Mouse (Mus musculus) myocyte (in vitro differentiated cells): ENCODE data around the gene Fcgr4. TPM values are rescaled to one million over a fixed set of nuclear protein-coding genes. Genes with fewer than 3 reads are reported as not detected.
"Not testable (repeated sequence)": the region's sequence is repeated elsewhere in the genome, so short reads cannot be mapped to it uniquely, and the experiment has no call there.

Source experiments
- H3K27me3 ChIP-seq: one replicate; pipeline ENCODE4 v1.6.1; 2011; ENCODE audit not compliant: control insufficient read depth, insufficient read depth, insufficient read length
- H3K36me3 ChIP-seq: one replicate; pipeline ENCODE4 v1.6.1; 2011; ENCODE audit not compliant: control insufficient read depth, insufficient read depth
- H3K4me2 ChIP-seq: one replicate; pipeline ENCODE4 v1.6.1; 2011; ENCODE audit warnings: low read depth, control low read depth
- H3K4me3 ChIP-seq: one replicate; pipeline ENCODE4 v1.5.1; 2011; ENCODE audit warnings: mild to moderate bottlenecking, control low read depth, moderate library complexity
- H3K79me2 ChIP-seq: one replicate; pipeline ENCODE4 v1.6.1; 2011; ENCODE audit not compliant: control insufficient read depth, insufficient read depth
- H3ac ChIP-seq: one replicate; pipeline ENCODE4 v1.6.1; 2011; ENCODE audit not compliant: control insufficient read depth, insufficient read length
- CEBPB ChIP-seq: IDR thresholded peaks from 2 replicates; pipeline ENCODE4 v1.6.1; 2011; ENCODE audit warnings: mild to moderate bottlenecking, moderate library complexity; ENCODE audit not compliant: poor library complexity, insufficient read depth, severe bottlenecking
- E2F4 ChIP-seq: IDR thresholded peaks from one replicate; pipeline ENCODE4 v1.6.1; 2011; ENCODE audit warnings: mild to moderate bottlenecking, control low read depth, moderate library complexity; ENCODE audit not compliant: insufficient read depth
- MAX ChIP-seq: IDR thresholded peaks from one replicate; pipeline ENCODE4 v1.6.1; 2011; ENCODE audit warnings: low read depth, mild to moderate bottlenecking, control low read depth
- MYOD1 ChIP-seq, 3 experiments: IDR thresholded peaks; one replicate each; pipeline ENCODE4 v1.6.1; 2011; ENCODE audit warnings: control low read depth in 2 of 3, low read depth in 2 of 3, mild to moderate bottlenecking in 2 of 3, moderate library complexity in 1 of 3; ENCODE audit not compliant: insufficient read length in 2 of 3, control insufficient read depth in 1 of 3
- MYOG ChIP-seq, 3 experiments: IDR thresholded peaks; one replicate each; pipeline ENCODE4 v1.6.1; 2011; ENCODE audit warnings: control low read depth in 2 of 3, low read depth in 2 of 3, mild to moderate bottlenecking in 2 of 3; ENCODE audit not compliant: insufficient read length in 2 of 3, control insufficient read depth in 1 of 3, insufficient read depth in 1 of 3
- POLR2A ChIP-seq: IDR thresholded peaks from one replicate; pipeline ENCODE4 v1.6.1; 2011; ENCODE audit warnings: low read depth, mild to moderate bottlenecking, control low read depth, moderate library complexity; ENCODE audit not compliant: insufficient read length
- POLR2AphosphoS2 ChIP-seq: IDR thresholded peaks from one replicate; pipeline ENCODE4 v1.6.1; 2011; ENCODE audit warnings: low read depth, control low read depth; ENCODE audit not compliant: insufficient read length
- REST ChIP-seq: IDR thresholded peaks from one replicate; pipeline ENCODE4 v1.6.1; 2011; ENCODE audit warnings: mild to moderate bottlenecking, control low read depth, moderate library complexity; ENCODE audit not compliant: insufficient read depth, insufficient read length
- SRF ChIP-seq: IDR thresholded peaks from one replicate; pipeline ENCODE4 v1.6.1; 2011; ENCODE audit warnings: low read depth; ENCODE audit not compliant: control insufficient read depth, insufficient read length
- TCF12 ChIP-seq: IDR thresholded peaks from one replicate; pipeline ENCODE4 v1.6.1; 2011; ENCODE audit warnings: mild to moderate bottlenecking, control low read depth; ENCODE audit not compliant: poor library complexity, insufficient read depth, severe bottlenecking
- TCF3 ChIP-seq: IDR thresholded peaks from one replicate; pipeline ENCODE4 v1.6.1; 2011; ENCODE audit warnings: low read depth, control low read depth; ENCODE audit not compliant: insufficient read length
- USF1 ChIP-seq: IDR thresholded peaks from one replicate; pipeline ENCODE4 v1.6.1; 2011; ENCODE audit warnings: low read depth, mild to moderate bottlenecking, control low read depth, moderate library complexity
- polyA plus RNA-seq: library from polyadenylated mRNA; unstranded; fragments of >200 nt; fragmentation: generic; extraction: Trizol; gene quantifications from one replicate; pipeline ENCODE4 v1.2.1, GENCODE M21; 2012; ENCODE audit warnings: missing spikeins

Fcgr4 gene
- polyA plus RNA-seq, 1 experiment: 2.1 TPM

- Histone ChIP-seq H3ac (no peak overlapping the region), H3K36me3 (no peaks in the 10 kb centered on the region), H3K79me2 (no peaks in the 10 kb centered on the region), H3K4me2 (no peak overlapping the region), H3K4me3 (no peak overlapping the region), H3K27me3 (no peaks in the 10 kb centered on the region)
- no peak for TF ChIP-seq E2F4
These were observed 43.0 kb upstream of the Fcgr4 start for GRCm38 (mm10) chr1:170975751-170976161.

GRCm38 (mm10) chr1:170976447-170976846, 42.3 kb upstream of the Fcgr4 start, which contains the start of gene Fcgr2b:
TSS of gene Fcgr2b (minus strand) at chr1:170976547.
- Histone ChIP-seq H3K27me3 (no peaks in the 10 kb centered on the region), H3K36me3 (no peaks in the 10 kb centered on the region), H3K4me2 (no peak within 1 kb of the TSS), H3ac (no peak within 1 kb of the TSS), H3K4me3 (no peak within 1 kb of the TSS), H3K79me2 (no peaks in the 10 kb centered on the region)
- TF ChIP-seq TCF12 (no peak), USF1 (no peak)

DNA sequence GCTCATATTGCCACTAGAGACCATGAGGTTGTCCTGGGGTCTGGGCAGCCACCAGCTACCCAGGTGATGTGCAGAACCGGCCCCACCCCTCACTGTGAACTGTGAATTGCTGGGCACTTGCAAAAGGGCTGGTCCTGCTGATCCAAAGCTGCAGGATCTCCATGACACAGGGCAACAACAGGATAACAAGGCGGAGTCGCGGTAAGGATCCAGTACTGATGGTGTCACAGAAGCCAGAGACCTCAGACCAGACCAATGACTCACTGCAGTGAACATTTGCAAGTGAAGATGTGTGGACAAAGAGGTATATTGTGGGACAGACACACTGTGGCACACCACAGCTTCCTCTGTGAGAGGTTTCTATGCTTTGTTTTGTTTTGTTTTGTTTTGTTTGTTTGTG, 40.1 kb upstream of the Fcgr4 start:
- H3ac ChIP-seq: no peak overlapping the region
- H3K27me3 ChIP-seq: no peaks in the 10 kb centered on the region
- peak overlapping the region; percentile 6 for H3K4me2 ChIP-seq
- TF ChIP-seq MAX (no peak), CEBPB (no peak), MYOG (IDR thresholded peaks at IDR 0.05; ENCODE audit: control insufficient read depth in 1 of 3, insufficient read depth in 1 of 3, insufficient read length in 2 of 3, low read depth in 2 of 3) (no peak), SRF (no peak), POLR2A (no peak), TCF12 (no peak)
- no peaks in the 10 kb centered on the region for H3K36me3 ChIP-seq
- H3K4me3 ChIP-seq: no peak overlapping the region
- no peaks in the 10 kb centered on the region for H3K79me2 ChIP-seq

DNA sequence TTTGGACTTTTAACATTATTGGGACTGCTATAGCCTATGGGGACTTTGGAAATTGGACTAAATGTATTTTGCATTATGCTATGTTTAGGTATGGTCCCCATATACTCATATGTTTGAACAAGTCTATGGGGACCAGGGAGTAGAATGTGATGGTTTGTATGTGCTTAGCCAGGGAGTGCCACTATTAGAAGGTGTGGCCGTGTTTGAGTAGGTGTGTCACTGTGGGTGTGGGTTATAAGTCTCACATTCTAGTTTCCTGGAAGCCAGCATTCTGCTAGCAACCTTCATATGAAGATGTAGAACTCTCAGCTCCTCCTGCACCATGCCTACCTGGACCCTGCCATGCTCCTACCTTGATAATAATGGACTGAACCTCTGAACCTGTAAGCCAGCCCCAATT, 37.0 kb upstream of the Fcgr4 start:
- H3K4me3 ChIP-seq, H3K36me3 ChIP-seq, H3K4me2 ChIP-seq, H3ac ChIP-seq, H3K27me3 ChIP-seq, H3K79me2 ChIP-seq: not testable (repeated sequence)

DNA sequence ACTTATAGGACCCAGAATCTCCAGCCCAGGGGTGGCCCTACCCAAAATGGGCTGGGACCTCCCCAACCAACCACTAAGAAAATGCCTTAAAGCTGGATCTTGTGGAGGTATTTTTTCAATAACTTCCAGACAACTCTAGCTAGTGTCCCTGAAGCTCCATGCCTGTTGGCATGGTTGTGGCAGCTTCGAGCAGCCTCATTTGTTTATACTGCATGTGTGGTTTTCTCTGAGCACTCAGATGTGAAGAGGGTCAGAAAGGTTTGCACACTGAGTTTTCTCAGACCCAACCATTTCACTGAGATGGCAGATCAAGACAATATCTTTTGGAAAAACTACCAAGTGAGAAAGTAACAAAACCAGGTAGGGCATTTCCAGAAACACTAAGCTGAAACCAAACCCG, 36.4 kb upstream of the Fcgr4 start:
- no peaks in the 10 kb centered on the region for H3K36me3 ChIP-seq
- no peak overlapping the region for H3K4me2 ChIP-seq
- H3ac ChIP-seq: no peak overlapping the region
- no peaks in the 10 kb centered on the region for H3K27me3 ChIP-seq
- H3K79me2 ChIP-seq: no peaks in the 10 kb centered on the region
- no peak for TF ChIP-seq MYOD1 (IDR thresholded peaks at IDR 0.05; ENCODE audit: control insufficient read depth in 1 of 3, insufficient read length in 2 of 3, low read depth in 2 of 3)
- H3K4me3 ChIP-seq: no peak overlapping the region

DNA sequence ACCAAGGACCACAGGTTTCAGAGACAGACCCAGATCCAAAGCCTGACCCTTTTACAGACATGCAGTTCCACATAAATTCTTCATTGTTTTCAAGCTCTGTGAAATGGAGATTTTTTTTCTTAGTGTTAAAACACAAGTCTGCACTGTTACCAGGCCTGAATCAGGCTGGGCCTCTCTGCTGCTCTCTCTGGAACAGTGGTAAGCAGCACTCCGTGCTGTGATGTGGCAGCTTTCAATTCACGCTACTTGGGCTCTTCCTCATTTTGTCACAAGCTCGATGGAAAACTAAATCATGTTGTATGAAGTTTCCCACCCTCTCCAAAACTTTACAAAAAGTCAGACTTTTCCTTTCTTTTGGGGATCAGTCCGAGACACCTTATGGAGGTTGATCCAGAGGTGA, 35.7 kb upstream of the Fcgr4 start:
- Histone ChIP-seq H3K4me2 (no peak overlapping the region), H3K36me3 (no peaks in the 10 kb centered on the region), H3K27me3 (no peaks in the 10 kb centered on the region), H3ac (no peak overlapping the region), H3K79me2 (no peaks in the 10 kb centered on the region), H3K4me3 (no peak overlapping the region)
- TF ChIP-seq POLR2A (no peak), POLR2AphosphoS2 (no peak), MYOD1 (IDR thresholded peaks at IDR 0.05; ENCODE audit: control insufficient read depth in 1 of 3, insufficient read length in 2 of 3, low read depth in 2 of 3) (no peak), USF1 (no peak), MYOG (IDR thresholded peaks at IDR 0.05; ENCODE audit: control insufficient read depth in 1 of 3, insufficient read depth in 1 of 3, insufficient read length in 2 of 3, low read depth in 2 of 3) (no peak), E2F4 (no peak), TCF3 (no peak), REST (no peak), CEBPB (no peak), SRF (no peak), TCF12 (no peak), MAX (no peak)

- H3ac ChIP-seq: no peak overlapping the region
- TF ChIP-seq POLR2AphosphoS2: no peak
These were observed 33.6 kb upstream of the Fcgr4 start for GRCm38 (mm10) chr1:170985092-170985491.

More at GRCm38 (mm10) chr1:170985092-170985491, 33.6 kb upstream of the Fcgr4 start:
- Histone ChIP-seq H3K4me2 (no peak overlapping the region), H3K4me3 (no peak overlapping the region), H3K27me3 (no peaks in the 10 kb centered on the region), H3K36me3 (no peaks in the 10 kb centered on the region), H3K79me2 (no peaks in the 10 kb centered on the region)
